Mouse (Mus musculus) A20 (cell line): Measurements from ENCODE around the gene Cyb561d1.
A peak's percentile ranks its signal among the peaks of the same experiment; 100 is the strongest.

Experiments used
- DNase-seq: peaks from one replicate; pipeline ENCODE4 v3.0.0-alpha.2; 2011; ENCODE audit warnings: low read depth, low spot score

Cyb561d1 gene

DNA sequence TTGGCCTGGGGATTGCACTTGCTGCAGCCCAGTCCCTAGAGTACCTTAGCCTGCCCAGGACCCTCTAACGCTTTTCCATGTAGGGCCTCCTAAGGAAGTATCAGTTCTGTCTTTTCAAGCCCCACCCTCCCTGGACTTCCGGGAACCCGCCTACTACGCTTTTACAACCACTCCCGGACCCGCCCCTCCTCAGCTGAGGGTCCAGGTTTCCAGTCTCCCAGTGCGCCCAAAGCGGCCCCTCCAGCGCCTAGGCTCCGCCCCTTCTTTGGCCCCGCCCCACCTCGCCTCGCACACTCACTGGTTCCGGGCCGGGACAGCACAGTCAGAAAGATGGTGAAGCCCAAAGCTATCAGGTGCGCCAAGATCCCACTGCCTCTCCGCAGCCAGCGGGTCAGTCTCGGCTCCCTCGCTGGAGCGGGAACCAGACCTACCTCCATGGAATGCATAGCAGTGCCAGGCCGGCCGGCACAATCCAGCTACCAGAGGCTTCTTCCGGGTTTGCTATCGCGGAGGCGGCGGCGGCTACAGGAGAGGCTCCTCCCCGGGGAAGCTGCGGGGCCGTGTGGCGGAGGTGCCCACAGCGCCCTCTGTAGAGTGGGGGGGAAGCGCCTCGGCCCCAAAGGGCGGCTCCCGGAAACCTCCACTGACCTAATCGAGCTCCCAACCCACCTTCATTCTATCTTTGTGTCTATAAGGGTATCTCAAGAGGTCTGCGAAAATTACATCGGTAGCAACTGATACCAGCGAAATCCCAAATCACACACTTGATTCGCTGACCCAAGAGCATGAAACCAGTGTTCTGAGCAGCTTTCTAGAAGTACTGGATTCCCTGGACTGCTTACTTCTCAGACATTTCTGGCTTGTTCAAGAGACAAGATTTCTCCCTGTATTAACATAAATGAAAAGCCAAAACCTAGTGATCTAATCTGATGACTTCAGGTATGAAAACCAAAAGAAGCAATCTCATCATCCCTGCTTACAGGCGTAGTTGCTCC, at the start of gene Cyb561d1:
Cyb561d1 (minus strand) TSS at position 884 of the 995 bp plus-strand sequence.
- peak; percentile 98 for DNase-seq

DNA sequence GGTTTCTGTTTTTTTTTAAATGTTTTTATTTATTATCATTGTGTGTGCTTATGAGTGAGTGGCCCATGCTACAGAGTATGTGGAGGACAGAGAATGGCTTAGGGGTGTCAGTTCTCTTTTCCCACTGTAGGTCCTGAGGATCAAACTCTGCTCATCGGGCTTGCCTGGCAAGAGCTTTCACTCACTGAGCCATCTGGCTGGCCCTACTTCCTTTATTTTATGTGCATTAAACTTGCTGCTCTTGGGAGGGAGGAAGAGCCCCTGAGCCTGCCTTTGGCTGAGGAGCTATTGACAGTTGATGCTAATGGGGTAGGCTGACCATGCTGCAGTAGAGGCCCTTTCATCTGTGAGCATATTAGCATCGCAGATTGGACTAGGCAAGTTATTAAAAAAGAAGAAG, 45.8 kb upstream of the Cyb561d1 start:
- no peak for DNase-seq

DNA sequence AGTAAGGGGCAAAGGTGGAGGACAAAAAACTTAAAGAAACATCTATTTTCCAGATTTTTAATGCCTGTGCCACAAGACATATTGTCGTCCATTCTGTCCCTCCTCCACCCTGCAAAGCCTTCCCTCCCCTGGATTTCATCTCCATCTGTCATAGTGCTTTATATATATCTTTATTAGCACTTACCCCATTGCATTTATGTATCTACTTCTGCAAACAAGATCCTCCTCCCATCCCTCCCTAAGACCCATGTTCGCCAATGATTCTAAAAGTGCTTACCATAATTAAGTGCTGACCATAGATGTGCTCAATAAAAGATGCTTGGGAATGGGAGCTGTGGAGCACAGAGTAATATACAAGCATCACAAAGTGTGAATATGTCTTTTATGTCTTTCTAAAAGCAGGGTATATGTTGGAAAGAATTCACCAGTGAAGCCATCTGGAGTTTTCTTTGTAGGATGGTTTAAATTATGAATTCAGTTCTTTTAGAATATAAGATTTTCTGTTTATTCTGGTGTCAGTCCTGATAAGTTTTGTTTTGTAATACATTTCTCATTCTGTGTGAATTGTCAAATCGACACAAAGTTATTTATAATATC, 40.3 kb upstream of the Cyb561d1 start:
- DNase-seq = no peak

DNA sequence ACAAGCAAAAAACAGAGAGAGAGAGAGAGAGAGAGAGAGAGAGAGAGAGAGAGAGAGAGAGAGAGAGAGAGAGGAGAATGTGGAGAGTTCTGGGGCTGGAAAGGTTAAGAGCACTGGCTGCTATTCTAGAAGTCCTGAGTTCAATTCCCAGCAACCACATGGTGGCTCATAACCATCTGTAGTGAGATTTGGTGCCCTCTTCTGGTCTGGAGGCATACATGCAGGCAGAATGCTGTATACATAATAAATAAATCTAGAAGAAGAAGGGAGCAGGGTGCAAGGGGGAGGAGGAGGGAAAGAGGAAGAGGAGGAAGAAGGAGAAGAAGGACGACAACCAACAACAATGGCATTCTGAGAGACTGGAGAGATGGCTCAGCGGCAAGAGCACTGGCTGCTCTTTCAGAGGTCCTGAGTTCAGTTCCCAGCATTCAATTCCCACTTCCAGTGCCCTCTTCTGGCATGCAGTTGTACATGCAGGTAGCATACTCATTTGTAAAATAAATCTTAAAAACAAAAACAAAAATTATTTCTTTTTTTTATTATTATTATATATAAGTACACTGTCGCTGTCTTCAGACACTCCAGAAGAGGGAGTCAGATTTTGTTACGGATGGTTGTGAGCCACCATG, 36.6 kb upstream of the Cyb561d1 start:
- peak; percentile 50 for DNase-seq

DNA sequence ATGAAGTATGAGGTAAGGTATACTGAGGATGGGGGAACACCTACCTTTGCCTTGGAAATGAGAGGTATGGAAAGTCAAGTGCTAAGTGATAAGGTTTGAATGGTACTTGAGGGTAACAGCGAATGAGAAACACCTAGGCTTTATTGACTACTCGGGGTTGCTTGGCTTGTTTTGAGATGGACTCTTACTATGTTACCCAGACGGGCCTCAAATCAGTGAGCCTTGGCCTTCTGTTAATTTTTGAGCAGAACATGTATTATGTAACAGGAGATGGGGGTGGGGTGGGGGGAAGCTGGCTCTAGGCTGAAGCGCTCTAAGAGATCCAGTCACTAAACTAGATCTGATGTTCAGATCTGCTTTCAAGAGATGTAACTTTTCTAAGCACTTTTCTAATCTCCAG, 30.6 kb upstream of the Cyb561d1 start:
- DNase-seq = no peak

DNA sequence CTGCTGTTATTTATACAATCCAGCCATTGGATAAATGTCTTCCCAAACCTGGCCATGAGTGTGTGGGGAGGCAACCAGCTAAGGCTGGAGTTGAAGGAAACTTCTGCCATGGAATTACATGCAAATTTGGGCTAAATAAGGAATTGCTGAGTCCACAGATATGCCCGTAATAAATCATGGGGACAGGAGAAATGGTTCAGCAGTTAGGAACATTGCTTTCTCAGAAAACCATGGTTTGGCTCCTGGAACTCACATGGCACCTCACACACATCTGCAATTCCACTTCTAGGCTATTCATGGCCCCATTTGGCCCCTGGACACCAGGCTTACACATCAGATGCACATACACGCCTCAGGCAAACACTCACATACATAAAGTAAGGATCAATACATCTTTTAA, 26.5 kb upstream of the Cyb561d1 start:
- no peak for DNase-seq

DNA sequence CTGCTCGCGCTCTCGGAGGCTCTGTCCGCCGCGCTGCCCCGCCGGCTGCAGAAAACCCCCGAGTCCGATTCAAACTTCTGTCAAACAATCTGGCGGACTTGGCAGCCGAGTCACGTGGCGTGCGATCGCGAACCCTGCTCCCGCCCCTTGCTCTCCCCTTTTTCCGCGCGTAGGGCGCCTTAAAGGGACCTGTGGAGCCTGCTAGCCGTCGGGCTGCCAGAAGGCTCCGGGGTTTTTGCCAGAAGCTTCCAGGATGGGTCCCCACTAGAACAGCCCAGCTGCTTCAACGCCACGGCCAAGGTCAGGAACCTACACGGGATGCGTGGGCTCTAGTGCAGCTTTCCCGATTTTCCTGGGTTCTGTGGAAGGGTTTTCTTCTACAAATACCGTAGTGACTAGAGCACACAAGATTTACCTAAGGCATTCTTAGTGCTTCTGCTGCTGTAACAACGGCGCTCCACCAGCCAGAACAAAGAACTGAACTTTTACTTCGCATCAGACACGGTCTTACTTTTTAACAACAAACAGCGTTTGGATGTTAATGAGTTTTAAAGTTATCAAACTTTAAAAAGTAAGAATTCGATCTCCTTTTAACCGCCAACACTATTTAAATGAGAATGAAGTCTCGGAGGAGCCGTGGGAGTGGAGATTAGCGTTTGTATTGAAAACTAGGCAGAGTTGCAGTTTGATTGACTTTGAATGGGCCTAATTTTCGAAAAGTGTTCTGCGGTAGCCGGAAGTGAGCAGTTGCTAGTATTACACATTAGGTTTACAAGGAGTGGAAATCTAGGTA, 25.7 kb upstream of the Cyb561d1 start, which contains the start of gene Sypl2:
Sypl2 (minus strand) TSS at position 91 of the 793 bp plus-strand sequence.
- no peak for DNase-seq

DNA sequence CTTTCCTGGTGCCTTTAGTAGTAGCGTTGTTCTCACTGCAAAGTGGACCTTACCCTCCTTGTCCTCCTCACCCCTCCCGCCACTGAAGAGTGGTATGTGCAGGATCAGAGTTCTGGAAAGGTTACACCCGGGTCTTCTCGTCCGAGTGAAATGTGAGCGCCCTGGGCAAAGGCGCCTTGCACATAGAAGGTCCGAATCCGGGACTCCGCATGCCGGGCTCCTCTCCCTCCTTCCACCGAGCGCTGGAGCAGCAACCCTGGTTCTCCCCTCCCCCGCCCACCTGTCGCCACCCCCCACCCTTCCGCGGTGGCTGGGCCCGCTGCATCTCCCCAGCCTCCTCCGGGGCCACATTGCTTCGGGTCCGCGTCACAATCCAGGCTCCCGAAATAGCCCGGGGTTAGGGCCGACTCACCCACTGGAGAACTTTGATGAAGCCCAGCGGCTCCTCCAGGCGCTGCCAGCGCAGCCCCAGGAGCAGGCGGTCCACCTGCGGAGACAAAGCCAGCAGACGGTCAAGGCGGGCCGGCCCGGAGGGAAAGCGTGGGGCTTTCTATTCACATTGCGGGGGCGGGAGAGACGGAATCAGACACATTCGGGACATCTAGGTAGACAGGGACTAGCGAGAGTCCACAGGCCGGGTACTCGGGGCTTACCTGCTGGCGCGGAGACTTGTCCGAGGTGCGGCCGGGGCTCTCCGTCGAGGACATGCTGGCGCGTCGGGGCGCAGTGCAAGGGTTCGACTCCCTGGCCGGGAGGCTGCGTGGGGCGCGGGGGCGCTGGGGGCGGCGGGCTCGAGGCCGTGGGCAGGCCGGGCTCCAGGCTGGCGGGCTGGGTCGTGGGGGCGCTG, 24.9 kb upstream of the Cyb561d1 start:
- no peak for DNase-seq

DNA sequence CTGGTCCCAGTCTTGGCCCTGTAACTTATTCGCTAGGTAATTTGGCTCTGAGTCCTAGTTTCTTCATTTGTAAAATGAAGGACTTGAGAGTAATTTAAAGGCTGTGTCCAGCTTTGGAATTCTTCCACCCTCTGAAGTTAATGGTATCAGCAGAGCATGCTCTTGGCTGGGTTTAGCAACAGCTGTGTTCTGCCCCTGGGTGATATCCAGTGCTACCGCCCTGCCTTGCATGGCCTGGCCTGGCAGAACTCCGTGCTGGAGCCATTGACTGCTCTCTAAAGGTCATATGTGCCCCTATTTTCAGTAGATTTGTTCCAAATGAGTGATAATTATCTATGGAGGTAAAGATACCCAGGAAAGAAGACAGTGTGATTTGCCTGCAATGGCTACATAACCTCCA, 19.6 kb upstream of the Cyb561d1 start:
- no peak for DNase-seq

DNA sequence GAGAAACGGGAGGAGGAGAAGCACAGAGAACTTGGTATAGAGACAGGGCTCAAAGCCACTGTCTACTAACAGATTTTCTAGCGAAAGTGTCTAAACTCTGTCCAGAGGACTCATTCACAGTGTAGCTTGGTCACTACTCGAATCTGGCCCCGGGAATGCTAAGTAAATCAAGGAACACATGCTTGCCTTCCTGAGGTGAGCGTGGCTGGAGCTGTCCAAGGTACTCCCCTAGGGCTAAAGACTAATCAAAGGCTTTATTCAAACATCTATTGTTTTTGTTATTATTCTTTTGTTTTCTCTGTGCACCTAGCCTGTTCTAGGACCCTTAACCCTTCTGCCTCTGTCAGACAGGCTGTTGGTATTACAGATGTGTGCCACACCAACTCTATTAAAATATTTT, 13.7 kb upstream of the Cyb561d1 start:
- DNase-seq = peak; percentile 16

DNA sequence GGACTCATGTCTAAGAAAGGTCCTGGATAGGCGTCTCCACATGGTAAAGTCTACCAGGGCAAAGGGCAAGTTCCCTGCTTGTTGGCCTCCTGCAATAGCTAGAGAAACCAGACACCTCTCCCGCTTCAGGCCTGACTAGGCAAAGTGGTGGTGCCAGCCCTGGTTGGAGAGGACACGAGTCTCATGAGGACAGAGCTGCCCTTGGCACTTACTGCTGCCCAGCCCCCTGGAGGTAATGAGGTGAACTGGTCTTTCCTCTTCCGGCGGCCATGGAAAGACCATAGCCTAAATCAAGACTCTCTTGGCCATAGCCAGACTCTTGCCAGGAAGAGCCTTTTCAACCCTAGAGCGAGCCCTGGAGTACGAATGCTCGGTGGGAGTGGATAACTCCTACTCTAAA, 11.4 kb upstream of the Cyb561d1 start:
- DNase-seq = no peak

DNA sequence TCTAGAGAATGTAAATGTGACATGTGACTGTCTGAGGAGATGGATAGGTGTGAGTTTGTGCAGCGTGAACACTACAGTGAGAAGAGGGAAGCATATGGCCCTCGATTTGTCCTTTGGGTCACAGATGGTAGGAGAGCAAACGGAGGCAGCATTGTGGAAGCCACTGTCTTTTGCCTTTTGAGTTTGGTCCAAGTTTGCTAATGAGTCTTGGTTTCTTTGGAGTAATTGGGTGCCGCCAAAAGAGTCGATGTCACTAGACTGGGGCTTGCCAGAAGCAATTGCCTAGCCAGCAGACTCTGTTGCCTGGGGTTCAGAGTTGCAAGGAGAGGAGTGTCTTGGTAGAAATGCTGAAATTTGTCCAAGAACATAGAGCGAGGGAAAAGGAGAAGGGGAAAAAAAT, 10.8 kb upstream of the Cyb561d1 start:
- DNase-seq = no peak

DNA sequence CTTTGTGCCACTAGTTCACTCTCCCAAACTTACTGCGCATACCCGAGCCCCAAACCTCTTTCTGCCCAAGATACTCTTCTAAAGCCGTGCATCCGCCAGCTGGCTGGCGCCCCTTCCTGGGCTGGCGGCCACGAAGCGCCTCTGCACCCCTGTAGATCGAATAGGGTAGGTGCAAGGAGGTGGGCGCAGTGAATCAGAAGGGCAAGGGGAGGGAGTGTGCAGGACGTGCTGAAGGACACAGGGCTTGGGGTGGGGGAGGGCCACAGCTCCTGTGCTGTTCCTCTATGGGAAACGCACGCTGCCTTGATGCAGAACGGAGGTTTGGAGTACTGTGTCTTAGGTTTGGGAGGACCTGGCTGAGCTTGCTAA, 9.7 kb upstream of the Cyb561d1 start, which contains the start of gene Atxn7l2:
Atxn7l2 (minus strand) TSS at position 164 of the 369 bp plus-strand sequence.
- peak; percentile 96 for DNase-seq

DNA sequence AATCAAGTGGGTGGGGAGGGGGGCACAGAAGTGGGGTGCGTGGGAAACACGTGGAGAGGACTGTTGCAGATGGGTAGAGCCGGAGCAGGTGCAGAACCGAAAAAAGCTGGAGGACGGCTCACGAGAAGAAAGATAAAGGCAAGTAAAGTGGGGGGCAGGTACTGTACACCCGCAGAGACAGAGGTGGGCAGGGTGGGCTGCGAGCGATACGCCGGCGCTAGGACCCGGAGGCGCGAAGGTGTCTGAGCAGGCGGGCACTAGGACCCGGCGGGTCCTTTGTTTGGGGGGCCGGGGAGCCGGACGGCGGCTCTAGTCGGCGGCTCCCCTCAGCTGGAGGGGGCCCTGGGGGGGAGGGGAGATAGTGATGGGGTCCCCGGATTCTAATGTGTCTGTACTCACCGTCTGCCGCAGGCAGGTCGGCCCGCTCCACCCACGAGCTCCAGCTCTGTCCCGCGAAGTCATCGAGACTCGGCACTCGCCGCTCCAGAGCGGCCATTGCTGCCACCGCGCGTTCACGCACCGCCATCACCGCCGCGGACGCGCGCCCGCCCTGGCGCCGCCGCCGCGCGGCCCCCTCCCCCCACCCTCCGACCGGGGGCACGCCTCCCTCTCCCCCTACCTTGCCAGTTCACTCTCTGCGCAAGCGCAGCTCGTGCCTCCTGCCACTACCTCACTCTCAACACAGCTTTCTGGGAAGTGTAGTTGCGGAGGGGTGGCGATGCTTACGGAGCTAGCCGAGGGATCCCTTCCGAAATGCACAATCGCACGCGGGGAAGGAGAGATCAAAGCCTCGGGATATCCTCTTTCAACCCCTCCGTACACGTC, 9.1 kb upstream of the Cyb561d1 start:
- peak; percentile 98 for DNase-seq

DNA sequence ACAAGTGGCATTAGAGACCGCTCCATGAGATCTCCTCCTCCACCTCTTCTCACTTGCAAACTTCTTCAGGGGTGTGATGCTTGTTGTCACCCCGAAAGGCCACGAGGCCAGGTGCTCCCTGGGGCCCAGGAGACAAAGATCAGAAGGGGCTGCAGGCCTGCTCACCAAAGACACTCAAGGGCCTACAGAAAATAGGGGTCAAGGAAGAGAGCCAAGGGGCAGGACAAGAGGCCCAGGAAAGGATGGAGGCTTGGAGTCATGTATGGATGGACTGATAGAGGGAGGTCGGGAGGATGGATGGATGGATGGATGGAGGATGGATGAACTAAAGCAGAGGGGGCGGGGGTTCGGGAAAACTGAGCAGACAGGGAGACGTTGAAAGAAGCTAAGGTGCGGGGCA, 8.5 kb upstream of the Cyb561d1 start:
- peak; percentile 58 for DNase-seq

DNA sequence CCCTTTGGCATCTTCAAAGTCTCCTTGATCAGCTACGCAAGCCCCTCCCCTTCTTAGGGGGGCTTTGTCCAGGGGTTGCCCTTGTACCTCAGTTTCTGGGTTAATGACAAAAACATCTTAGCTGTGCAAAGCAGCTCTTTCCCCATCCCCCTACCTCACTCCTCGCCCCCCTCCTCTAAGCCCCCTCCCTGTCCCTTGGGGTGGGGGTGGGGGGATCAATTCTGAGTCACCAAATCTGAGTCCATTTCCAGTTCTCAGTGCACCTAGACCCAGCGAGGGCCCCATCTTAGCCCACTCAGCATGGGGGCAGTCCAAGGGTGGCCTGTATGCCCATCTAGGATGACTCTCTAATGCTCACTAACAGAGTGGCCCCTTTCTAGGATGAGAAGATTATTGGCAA, 8.0 kb upstream of the Cyb561d1 start:
- DNase-seq = no peak

DNA sequence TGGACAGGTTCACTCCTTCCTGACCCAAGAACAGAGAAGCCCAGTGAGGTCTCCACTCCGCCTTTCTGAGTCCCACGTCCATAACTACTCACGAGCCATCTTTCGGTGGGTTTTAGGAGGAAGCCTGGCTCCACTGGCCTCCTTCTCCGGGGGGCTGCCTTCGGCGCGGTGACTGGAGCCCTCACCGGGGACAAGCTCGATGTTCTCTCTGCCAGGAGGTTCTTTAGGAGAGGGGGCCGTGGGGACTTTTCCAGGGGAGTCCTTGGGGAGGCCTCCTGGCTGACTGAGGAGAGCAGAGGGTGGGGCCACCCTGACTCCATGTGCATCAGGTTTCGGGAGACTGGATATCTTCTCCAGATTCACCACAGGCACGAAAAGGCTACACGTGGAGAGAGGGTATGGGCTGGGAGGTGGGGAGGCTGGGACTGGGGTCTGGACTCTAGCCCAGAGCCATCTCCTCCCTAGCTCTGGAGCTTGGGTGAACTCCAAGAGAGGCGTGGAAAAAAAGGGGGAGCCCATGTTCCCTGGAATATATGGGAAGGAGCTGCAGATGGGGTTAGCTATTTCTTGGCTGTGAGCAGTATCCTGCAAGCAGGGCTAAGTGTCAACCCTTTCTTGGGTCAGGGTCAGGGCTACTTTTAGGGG, 5.8 kb upstream of the Cyb561d1 start:
- DNase-seq = no peak

DNA sequence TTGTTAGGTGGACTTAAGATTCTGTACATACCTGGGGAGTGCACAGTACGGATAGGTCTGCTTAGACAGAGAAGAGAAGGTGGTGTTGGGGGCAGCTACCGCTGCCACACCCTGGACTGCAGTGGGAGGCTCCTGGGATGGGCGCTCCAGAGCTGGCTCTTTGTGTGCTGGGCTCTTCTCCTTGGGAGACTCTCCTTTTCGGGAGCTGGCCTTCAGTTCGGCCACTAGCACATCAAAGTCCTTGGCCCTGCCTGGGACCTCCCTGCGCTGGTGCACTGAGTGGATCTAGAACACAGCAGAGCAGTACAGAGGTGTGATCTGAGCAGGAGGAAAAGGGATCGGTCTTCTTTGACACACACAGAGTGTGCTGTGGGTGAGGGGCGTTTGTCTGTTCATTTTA, 4.6 kb upstream of the Cyb561d1 start:
- no peak for DNase-seq

DNA sequence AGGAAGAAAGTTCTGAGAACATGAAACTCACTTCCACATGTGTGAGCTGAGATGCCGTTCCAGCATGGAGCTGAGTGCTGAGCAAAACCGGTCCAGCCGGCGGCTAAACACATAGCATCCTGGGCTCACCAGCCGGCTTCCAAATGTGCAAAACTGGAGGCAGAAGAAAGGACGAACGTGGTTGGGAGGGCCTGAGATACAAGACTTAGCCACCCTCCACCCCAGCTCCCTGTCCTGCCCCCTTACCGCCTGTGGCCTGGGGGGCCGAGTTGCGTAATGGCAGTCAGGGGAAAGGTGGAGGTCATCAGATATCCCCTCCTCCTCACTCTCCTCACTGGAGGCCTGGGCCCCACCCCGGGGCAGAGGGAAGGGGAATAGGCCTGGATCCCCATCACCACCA, 3.5 kb upstream of the Cyb561d1 start:
- no peak for DNase-seq
